In the genomic region with DNA sequence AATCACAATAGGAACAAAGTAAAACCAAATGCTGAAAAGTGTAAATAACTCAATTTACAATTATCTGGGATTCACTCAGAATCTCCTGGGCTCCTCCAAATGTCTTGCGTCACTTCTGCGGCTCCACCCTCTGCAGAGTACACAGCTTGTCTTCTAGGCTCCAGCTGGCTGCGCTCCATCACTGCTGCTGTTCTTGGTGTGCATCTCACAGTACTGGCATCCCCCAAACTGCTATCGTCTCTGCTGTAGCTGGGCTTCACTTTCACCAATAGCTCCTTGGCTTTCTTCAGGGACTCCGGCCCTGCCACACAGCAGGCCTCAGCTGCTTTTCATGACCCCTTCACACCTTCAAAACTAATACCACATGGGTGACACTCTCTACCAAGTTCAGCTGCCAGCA, we compare ENCODE assay signal across 14 mouse cellular contexts. TPM values are rescaled to one million over a fixed set of nuclear protein-coding genes. Genes with fewer than 3 reads are reported as not detected.
DNase-seq lines count a peak whose midpoint lies in the region; ATAC-seq lines count a peak whose summit lies in the region.
"Had no signal": no experiment of that assay in that cellular context is flagged by ENCODE, and none has a peak within 500 bp of the region (broad histone marks: within the 10 kb centered on the region; RNA-seq: fewer than 3 reads in every experiment).

No protein-coding gene starts in this region.

- 70% methylated on average over 5 of the region's 5 CpGs for WGBS in heart, embryonic 12.5 days
- WGBS in lung, embryonic 15.5 days, result 64% methylated on average over 5 of the region's 5 CpGs

- DNase-seq in heart, adult 18-20 months, result peak; percentile 84 to 85
- DNase-seq in adipocyte (ENCODE audit: low spot score), result peak; percentile 2
- peak; percentile 75 for DNase-seq in gastrocnemius, postnatal 25 days
- no peak for DNase-seq in natural killer cell, adult 2 months (ENCODE audit: low spot score in 2 of 2)
- no peak for DNase-seq in adrenal gland, adult (ENCODE audit: inconsistent age in 2 of 2, low spot score in 1 of 2)
- no peak for DNase-seq in adrenal gland, postnatal 4 days (ENCODE audit: low spot score in 2 of 2)
- DNase-seq: cerebellum, postnatal 25 days; kidney, postnatal 25 days; thymus, postnatal 36 days had no signal

- no peak overlapping the region for H3K4me2 ChIP-seq in heart, embryonic 12.5 days
- no peak overlapping the region for H3K4me2 ChIP-seq in lung, embryonic 15.5 days
- H3K4me2 ChIP-seq: embryonic facial prominence, embryonic 12.5 days had no signal

- ATAC-seq in heart, embryonic 12.5 days (ENCODE audit: insufficient number of reproducible peaks, low FRiP score), result no peak
- peak; percentile 68; the same call in 1 of the 2 replicates for ATAC-seq in lung, embryonic 15.5 days (ENCODE audit: borderline replicate concordance, extremely low read depth, low FRiP score, low TSS enrichment)
- ATAC-seq: activated CD4-positive, CD25-positive, alpha-beta regulatory T cell, adult 4 months had no signal

- H3K27me3 ChIP-seq in heart, embryonic 12.5 days (replicated peaks), result no peaks in the 10 kb centered on the region
- no peaks in the 10 kb centered on the region for H3K27me3 ChIP-seq in lung, embryonic 15.5 days
- H3K27me3 ChIP-seq: embryonic facial prominence, embryonic 12.5 days had no signal

- peaks cover 46% of the 10 kb centered on the region for H3K4me1 ChIP-seq in heart, embryonic 12.5 days (replicated peaks)
- peaks cover 14% of the 10 kb centered on the region; the same call in 1 of the 2 replicates for H3K4me1 ChIP-seq in lung, embryonic 15.5 days

- no peak overlapping the region for H3K9ac ChIP-seq in heart, embryonic 12.5 days
- H3K9ac ChIP-seq in lung, embryonic 15.5 days, result no peak overlapping the region
- H3K9ac ChIP-seq: embryonic facial prominence, embryonic 12.5 days had no signal

- H3K36me3 ChIP-seq in heart, embryonic 12.5 days, result no peaks in the 10 kb centered on the region
- H3K36me3 ChIP-seq in lung, embryonic 15.5 days, result no peaks in the 10 kb centered on the region
- H3K36me3 ChIP-seq: embryonic facial prominence, embryonic 12.5 days; forebrain, embryonic 10.5 days had no signal

- no peak overlapping the region for H3K4me3 ChIP-seq in heart, embryonic 12.5 days
- no peak overlapping the region for H3K4me3 ChIP-seq in lung, embryonic 15.5 days
- H3K4me3 ChIP-seq: embryonic facial prominence, embryonic 12.5 days; forebrain, embryonic 10.5 days had no signal

- no peak overlapping the region for H3K27ac ChIP-seq in heart, embryonic 12.5 days (ENCODE audit: poor library complexity, severe bottlenecking)
- H3K27ac ChIP-seq in lung, embryonic 15.5 days, result no peak overlapping the region
- H3K27ac ChIP-seq: embryonic facial prominence, embryonic 12.5 days; forebrain, embryonic 10.5 days had no signal

- no peaks in the 10 kb centered on the region for H3K9me3 ChIP-seq in heart, embryonic 12.5 days (replicated peaks)
- no peaks in the 10 kb centered on the region for H3K9me3 ChIP-seq in lung, embryonic 15.5 days
- H3K9me3 ChIP-seq: embryonic facial prominence, embryonic 12.5 days; forebrain, embryonic 10.5 days had no signal

RNA-seq across cellular contexts. Expression of gene Stxbp6, which starts 10.9 kb away (rescaled TPM):
- total RNA-seq in heart, adult 18-20 months (2021), result 10 to 100 TPM in 1 of 2 experiments, 1 to 10 TPM in 1; 6.0 to 10.2 TPM
- 11.6 and 14.4 TPM in 2 replicates for polyA plus RNA-seq in heart, embryonic 12.5 days (2016; fragmentation: Nextera tagmentation; extraction: Ambion mirVana)
- total RNA-seq in gastrocnemius, postnatal 25 days (2021), result 1 to 10 TPM; 4.2 to 9.0 TPM
- 13.2 and 15.6 TPM in 2 replicates for polyA plus RNA-seq in lung, embryonic 15.5 days (2015; fragmentation: Nextera tagmentation; extraction: Ambion mirVana)
- 10 to 100 TPM; 27.1 to 27.3 TPM for total RNA-seq in adrenal gland, postnatal 4 days (2021)
- polyA plus RNA-seq: activated CD4-positive, CD25-positive, alpha-beta regulatory T cell, adult 4 months had no signal

Comparison
In these comparisons a context has a peak if more than half of its experiments do, and no peak if none do; other contexts are left out.
1. DNase-seq: peak in heart, adult 18-20 months (2 of 2), adipocyte (single experiment) and gastrocnemius, postnatal 25 days (single experiment); none in natural killer cell, adult 2 months (0 of 2), adrenal gland, adult (0 of 2) and adrenal gland, postnatal 4 days (0 of 2).